Mouse (Mus musculus) liver, postnatal 0 days (tissue): ENCODE measurements around the gene Wnt3a.

Experiments
- CTCF ChIP-seq: sonication (generic); IDR thresholded peaks from 2 replicates; pipeline ENCODE4 v1.5.1; 2016; ENCODE audit warnings: antibody characterized with exemption, low read depth
- EP300 ChIP-seq: IDR thresholded peaks from 2 replicates; pipeline ENCODE4 v1.6.1; 2016; ENCODE audit warnings: antibody characterized with exemption, low read depth, mild to moderate bottlenecking

DNA sequence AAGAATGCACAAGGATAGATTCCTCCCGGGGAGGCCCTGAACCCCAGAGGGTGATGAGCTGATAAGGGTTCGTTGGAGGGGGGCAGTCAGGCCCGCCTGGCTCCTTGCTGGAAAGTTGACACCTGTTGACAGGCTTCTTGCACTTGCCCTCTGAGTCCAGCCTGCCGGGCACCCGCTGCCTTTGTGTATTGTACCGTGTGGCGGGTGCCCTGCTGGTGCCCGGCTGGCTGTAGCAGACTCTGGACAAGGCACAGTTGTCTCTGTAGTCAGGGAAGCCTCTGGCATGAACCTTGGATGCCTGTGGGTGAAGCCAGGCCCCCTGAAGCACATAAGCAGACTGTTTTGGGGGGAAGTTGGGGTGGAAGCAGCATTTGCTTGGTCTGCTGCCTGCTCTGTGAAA is 21.9 kb upstream of the Wnt3a start:
- TF ChIP-seq CTCF (no peak), EP300 (no peak)
